Mouse (Mus musculus) liver, embryonic 15.5 days (tissue): Measurements from ENCODE around the gene Atat1. TPM values are rescaled to one million over a fixed set of nuclear protein-coding genes. Genes with fewer than 3 reads are reported as not detected.

Experiments
- ATAC-seq: fragments of 200-750 bp; cut with Nextera tagmentation; 2 replicates; pipeline ENCODE4 v1.8.0; 2017; ENCODE audit warnings: moderate number of reproducible peaks, mild to moderate bottlenecking, moderate library complexity; ENCODE audit not compliant: insufficient read depth
- H3K27ac ChIP-seq: fragments of 300-500 bp; sonication (generic); replicated peaks from 2 replicates; pipeline ENCODE4 v1.5.1; 2015; ENCODE audit warnings: mild to moderate bottlenecking, inconsistent platforms
- H3K27me3 ChIP-seq: fragments of 300-500 bp; sonication (generic); 2 replicates; pipeline ENCODE4 v1.6.1; 2015; ENCODE audit warnings: mild to moderate bottlenecking, inconsistent platforms
- H3K36me3 ChIP-seq: fragments of 300-500 bp; sonication (generic); replicated peaks from 2 replicates; pipeline ENCODE4 v1.6.1; 2015; ENCODE audit warnings: moderate library complexity, mild to moderate bottlenecking, inconsistent platforms
- H3K4me1 ChIP-seq: fragments of 300-500 bp; sonication (generic); replicated peaks from 2 replicates; pipeline ENCODE4 v1.6.1; 2015; ENCODE audit warnings: inconsistent platforms
- H3K4me2 ChIP-seq: fragments of 300-500 bp; sonication (generic); 2 replicates; pipeline ENCODE4 v1.6.1; 2015; ENCODE audit warnings: moderate library complexity, mild to moderate bottlenecking, inconsistent platforms
- H3K4me3 ChIP-seq: fragments of 300-500 bp; sonication (generic); replicated peaks from 2 replicates; pipeline ENCODE4 v1.5.1; 2015; ENCODE audit warnings: mild to moderate bottlenecking, inconsistent platforms
- H3K9ac ChIP-seq: fragments of 300-500 bp; sonication (generic); 2 replicates; pipeline ENCODE4 v1.6.1; 2015; ENCODE audit warnings: moderate library complexity, mild to moderate bottlenecking, inconsistent platforms
- H3K9me3 ChIP-seq: fragments of 300-500 bp; sonication (generic); replicated peaks from 2 replicates; pipeline ENCODE4 v1.6.1; 2016; ENCODE audit warnings: inconsistent platforms
- WGBS: fragments of 180-500 bp; shearing (Covaris S2); methylation state at CpG from one replicate; pipeline ENCODE4 v1.1.7; 2015; ENCODE audit warnings: mixed read lengths; ENCODE audit not compliant: insufficient replicate concordance; 5-methylcytosine and 5-hydroxymethylcytosine counted together
- polyA plus RNA-seq: library from polyadenylated mRNA; unstranded; fragments of >200 nt; fragmentation: Nextera tagmentation; extraction: Ambion mirVana; gene quantifications from 2 replicates; pipeline ENCODE4 v1.2.1, GENCODE M21; 2015

The Atat1 gene
- polyA plus RNA-seq, 1 experiment from 2014 or later, result 7.3 TPM

GRCm38 (mm10) chr17:35900636-35901035 lies 9.2 kb downstream of the Atat1 start:
- H3K36me3 ChIP-seq, result peaks cover 10% of the 10 kb centered on the region; the same call in 1 of the 2 replicates
- no peak overlapping the region for H3K4me3 ChIP-seq
- H3K4me1 ChIP-seq, result peaks cover 50% of the 10 kb centered on the region
- no peak overlapping the region; the same call in 1 of the 2 replicates for H3K27ac ChIP-seq
- H3K27me3 ChIP-seq, result no peaks in the 10 kb centered on the region
- ATAC-seq, result no peak
- 22% methylated on average over 3 of the region's 3 CpGs for WGBS
- no peak overlapping the region for H3K9ac ChIP-seq
- H3K9me3 ChIP-seq, result no peaks in the 10 kb centered on the region
- no peak overlapping the region for H3K4me2 ChIP-seq

DNA sequence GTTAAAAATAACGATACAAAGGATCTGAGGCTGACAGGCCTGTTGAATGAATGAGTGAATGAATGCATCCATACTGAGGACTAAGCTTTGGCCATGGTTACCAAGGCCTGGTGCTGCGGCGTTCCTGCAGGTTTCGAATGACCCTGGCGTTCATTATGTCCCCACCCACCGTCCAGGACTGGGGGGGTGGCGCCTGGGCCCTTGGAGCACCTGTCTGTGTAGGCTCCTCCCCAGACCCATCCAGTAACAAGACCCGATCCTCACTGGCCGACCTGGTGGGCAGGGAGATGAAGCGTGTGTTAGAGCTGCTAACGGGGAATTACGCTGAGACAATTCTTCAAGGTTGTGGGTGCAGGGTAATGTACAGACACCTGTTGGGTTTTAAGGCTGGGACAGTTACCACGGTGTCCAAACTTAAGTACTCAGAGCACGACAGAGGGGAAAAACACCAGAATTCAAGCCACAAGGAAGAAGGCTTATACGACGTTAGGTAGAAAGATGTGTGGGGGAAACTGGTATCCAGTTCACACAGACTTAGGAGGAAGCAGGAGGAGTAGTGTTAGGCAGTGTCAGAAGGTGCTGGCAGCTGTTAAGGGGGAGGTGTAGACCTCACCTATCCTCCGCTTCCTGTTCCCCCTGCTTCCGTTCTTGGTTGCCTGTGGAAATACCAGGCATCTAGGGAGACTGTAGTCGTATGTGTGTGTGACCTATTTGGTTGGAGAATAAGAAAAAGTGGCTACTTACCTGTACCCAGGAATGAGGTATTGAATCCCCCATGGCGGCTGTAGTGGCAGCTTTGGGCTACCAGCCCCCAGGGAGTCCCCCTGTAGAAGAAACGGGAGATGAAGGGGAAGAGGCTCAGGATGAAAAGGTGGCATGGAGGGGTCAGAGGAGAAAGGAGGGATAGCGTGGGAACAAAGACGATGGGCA lies 12.0 kb downstream of the Atat1 start:
- H3K36me3 ChIP-seq, result peaks cover 17% of the 10 kb centered on the region
- H3K9me3 ChIP-seq, result no peaks in the 10 kb centered on the region
- peak overlapping the region; percentile 93 for H3K9ac ChIP-seq
- H3K27ac ChIP-seq, result peak overlapping the region; percentile 86
- WGBS, result 33% methylated on average over 23 of the region's 23 CpGs
- peak overlapping the region; percentile 95 for H3K4me3 ChIP-seq
- H3K4me2 ChIP-seq, result peak overlapping the region; percentile 98
- H3K27me3 ChIP-seq, result no peaks in the 10 kb centered on the region
- ATAC-seq, result peak; percentile 48
- peaks cover 45% of the 10 kb centered on the region for H3K4me1 ChIP-seq

- peak within 1 kb of the TSS; percentile 98 for H3K4me2 ChIP-seq
- no peaks in the 10 kb centered on the region for H3K27me3 ChIP-seq
- H3K4me3 ChIP-seq, result peak within 1 kb of the TSS; percentile 95
- peaks cover 26% of the 10 kb centered on the region for H3K36me3 ChIP-seq
- under 1% methylated on average over 86 of the region's 86 CpGs for WGBS
- peaks cover 45% of the 10 kb centered on the region for H3K4me1 ChIP-seq
- ATAC-seq, result peak; percentile 88
- H3K9me3 ChIP-seq, result no peaks in the 10 kb centered on the region
- peak within 1 kb of the TSS; percentile 86 for H3K27ac ChIP-seq
- H3K9ac ChIP-seq, result peak within 1 kb of the TSS; percentile 93
These were observed 12.9 kb downstream of the Atat1 start, which contains the start of gene 2310061I04Rik for GRCm38 (mm10) chr17:35896781-35897643. TSS of gene 2310061I04Rik (minus strand) at chr17:35897431.

GRCm38 (mm10) chr17:35887725-35888124 lies 22.1 kb downstream of the Atat1 start:
- no peak for ATAC-seq
- WGBS, result 88% methylated on average over 15 of the region's 17 CpGs
- Histone ChIP-seq H3K9me3 (no peaks in the 10 kb centered on the region), H3K27ac (no peak overlapping the region), H3K4me3 (no peak overlapping the region), H3K27me3 (no peaks in the 10 kb centered on the region), H3K9ac (no peak overlapping the region), H3K36me3 (peaks cover 98% of the 10 kb centered on the region), H3K4me1 (no peaks in the 10 kb centered on the region), H3K4me2 (no peak overlapping the region)

DNA sequence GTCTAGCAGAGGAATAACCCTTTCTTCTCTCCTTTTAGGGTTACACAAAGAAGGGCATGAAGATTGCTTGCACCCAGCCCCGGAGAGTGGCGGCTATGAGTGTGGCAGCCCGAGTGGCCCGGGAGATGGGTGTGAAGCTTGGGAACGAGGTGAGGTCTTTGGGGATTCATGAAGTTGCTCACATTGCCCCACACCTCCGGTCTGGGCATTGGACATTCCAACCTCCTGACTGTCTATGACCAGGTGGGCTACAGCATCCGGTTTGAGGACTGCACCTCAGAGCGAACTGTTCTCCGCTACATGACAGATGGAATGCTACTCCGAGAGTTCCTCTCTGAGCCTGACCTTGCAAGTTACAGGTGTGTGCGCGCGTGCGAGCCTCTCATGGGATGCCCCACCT lies 26.1 kb downstream of the Atat1 start:
- Histone ChIP-seq H3K9ac (no peak overlapping the region), H3K9me3 (no peaks in the 10 kb centered on the region), H3K27ac (no peak overlapping the region), H3K27me3 (no peaks in the 10 kb centered on the region), H3K4me3 (no peak overlapping the region), H3K4me2 (no peak overlapping the region), H3K4me1 (peaks cover 23% of the 10 kb centered on the region), H3K36me3 (peaks cover 79% of the 10 kb centered on the region)
- no peak for ATAC-seq
- WGBS, result 89% methylated on average over 14 of the region's 14 CpGs

DNA sequence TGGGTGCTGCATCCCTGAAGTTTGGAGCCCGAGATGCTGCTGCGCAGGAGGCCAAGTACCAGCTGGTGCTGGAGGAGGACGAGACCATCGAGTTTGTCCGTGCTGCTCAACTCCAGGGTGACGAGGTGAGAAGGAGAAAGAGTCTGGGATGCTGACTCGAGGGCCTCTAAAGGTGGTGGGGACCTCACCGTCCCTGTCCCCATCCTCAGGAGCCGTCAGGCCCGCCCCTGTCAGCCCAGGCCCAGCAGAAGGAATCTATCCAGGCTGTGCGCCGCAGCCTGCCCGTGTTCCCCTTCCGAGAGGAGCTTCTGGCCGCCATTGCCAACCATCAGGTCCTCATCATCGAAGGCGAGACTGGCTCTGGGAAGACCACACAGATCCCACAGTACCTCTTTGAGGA lies 27.0 kb downstream of the Atat1 start:
- Histone ChIP-seq H3K27me3 (no peaks in the 10 kb centered on the region), H3K4me3 (no peak overlapping the region), H3K9me3 (no peaks in the 10 kb centered on the region), H3K4me1 (peaks cover 23% of the 10 kb centered on the region), H3K27ac (no peak overlapping the region), H3K9ac (no peak overlapping the region), H3K36me3 (peaks cover 71% of the 10 kb centered on the region), H3K4me2 (no peak overlapping the region)
- no peak for ATAC-seq
- WGBS, result 85% methylated on average over 17 of the region's 17 CpGs

DNA sequence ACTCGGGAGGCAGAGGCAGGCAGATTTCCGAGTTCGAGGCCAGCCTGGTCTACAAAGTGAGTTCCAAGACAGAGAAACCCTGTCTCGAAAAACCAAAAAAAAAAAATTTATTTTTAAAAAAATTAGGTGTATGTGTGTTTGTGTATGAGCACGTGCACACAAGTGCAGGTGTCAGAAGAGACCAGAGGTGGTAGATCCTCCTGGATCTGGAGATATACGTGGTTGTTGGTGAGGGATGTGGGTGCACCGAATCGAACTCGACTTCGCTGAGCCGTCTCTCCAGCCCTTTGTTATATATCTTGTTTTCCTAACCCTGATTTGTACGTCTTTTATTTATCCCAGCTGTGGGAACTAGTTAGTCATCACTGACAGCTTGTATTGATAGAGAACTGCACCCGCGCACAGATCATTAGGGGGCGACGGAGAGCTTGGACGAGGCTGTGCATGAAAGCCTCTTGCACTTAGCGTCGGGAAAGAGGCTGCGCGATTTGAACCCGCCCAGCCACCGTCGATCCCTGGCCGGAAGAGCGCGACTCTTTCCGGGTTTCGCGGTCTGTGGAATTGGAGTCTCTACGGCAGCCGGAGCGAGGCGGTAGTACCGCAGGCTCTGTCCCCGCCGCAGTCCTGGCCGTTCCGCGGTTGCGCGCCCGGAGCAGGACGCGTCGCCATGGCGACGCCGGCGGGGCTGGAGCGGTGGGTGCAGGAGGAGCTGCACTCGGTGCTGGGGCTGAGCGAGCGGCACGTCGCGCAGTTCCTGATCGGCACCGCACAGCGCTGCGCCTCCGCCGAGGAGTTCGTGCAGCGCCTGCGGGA lies 30.4 kb downstream of the Atat1 start, which contains the start of gene Dhx16:
TSS of gene Dhx16 (plus strand) at position 575 of the 813 bp plus-strand sequence.
- peaks cover 31% of the 10 kb centered on the region for H3K4me1 ChIP-seq
- peak within 1 kb of the TSS; percentile 86 for H3K9ac ChIP-seq
- peak within 1 kb of the TSS; percentile 83 for H3K4me2 ChIP-seq
- no peaks in the 10 kb centered on the region for H3K9me3 ChIP-seq
- no peaks in the 10 kb centered on the region for H3K27me3 ChIP-seq
- 5% methylated on average over 66 of the region's 66 CpGs for WGBS
- H3K36me3 ChIP-seq, result peaks cover 52% of the 10 kb centered on the region
- peak within 1 kb of the TSS; percentile 86 for H3K27ac ChIP-seq
- peak within 1 kb of the TSS; percentile 88 for H3K4me3 ChIP-seq
- ATAC-seq, result peak; percentile 92

DNA sequence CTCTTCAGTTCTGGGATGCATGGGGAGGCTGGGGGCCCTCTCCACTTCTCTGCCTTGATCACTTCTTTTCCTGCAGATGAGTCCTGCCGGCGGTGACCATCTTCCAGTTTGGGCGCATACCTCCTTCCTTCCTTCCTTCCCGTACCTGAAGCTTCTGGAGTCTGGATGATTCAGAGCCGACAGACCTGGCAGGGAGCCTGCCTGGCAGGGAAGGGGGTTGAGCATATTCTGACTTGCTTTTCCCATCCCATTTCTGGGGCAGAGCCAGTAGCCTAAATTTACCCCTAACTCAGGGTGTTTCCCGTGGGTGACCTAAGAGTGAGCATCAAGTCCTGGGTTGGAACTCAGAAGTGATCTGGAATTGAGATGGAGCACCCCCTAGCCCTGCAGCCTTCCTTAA lies 35.2 kb downstream of the Atat1 start:
- no peak for ATAC-seq
- H3K27ac ChIP-seq, result no peak overlapping the region
- H3K36me3 ChIP-seq, result peaks cover 20% of the 10 kb centered on the region
- H3K9me3 ChIP-seq, result no peaks in the 10 kb centered on the region
- H3K9ac ChIP-seq, result no peak overlapping the region
- peaks cover 42% of the 10 kb centered on the region for H3K4me1 ChIP-seq
- H3K4me3 ChIP-seq, result no peak overlapping the region
- WGBS, result 67% methylated on average over 6 of the region's 6 CpGs
- H3K4me2 ChIP-seq, result no peak overlapping the region
- H3K27me3 ChIP-seq, result peaks cover 22% of the 10 kb centered on the region

DNA sequence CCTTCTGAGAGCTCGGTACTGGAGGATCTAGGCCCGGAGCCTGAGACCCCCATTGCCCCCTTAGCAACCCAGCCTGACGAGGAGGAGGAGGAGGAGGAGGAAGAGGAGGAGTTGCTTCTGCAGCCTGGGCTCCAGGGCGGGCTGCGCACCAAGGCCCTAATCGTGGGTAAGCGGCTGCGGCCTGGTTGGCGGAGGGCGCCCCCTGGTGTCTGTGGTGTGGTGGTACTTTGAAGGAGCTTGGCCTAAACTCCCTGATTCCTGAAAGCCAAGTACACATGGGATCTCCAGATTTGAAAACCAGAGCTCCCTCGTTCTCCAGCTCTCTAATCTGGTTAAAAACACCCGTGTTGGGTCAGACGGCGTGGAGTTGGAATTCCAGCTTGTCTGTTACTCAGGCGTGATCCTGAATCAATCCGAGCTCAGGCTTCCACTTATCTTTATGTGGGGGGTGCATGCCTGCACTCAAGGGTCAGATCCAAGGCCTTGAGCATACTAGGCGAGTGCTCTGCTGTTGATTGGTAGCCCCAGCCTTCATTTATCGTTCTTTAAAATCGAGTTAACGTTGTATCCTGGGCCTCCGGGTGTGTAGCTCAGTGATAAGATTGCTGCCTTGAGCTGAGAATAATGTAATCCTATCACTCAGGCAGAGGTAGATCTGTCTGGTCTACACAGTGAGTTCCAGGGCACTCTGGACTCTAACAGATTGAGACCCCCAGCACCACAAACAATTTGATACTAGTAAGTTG lies 35.9 kb downstream of the Atat1 start:
- no peaks in the 10 kb centered on the region for H3K9me3 ChIP-seq
- 9% methylated on average over 21 of the region's 21 CpGs for WGBS
- H3K4me2 ChIP-seq, result peak overlapping the region; percentile 30
- H3K36me3 ChIP-seq, result peaks cover 20% of the 10 kb centered on the region
- H3K4me1 ChIP-seq, result peaks cover 42% of the 10 kb centered on the region
- no peak overlapping the region for H3K4me3 ChIP-seq
- H3K9ac ChIP-seq, result peak overlapping the region; percentile 42
- 0 out of 2 replicates have a peak overlapping the region, but pooled peaks have one; percentile 24 for H3K27ac ChIP-seq
- H3K27me3 ChIP-seq, result peaks cover 30% of the 10 kb centered on the region
- ATAC-seq, result peak; percentile 42
